Mouse (Mus musculus) cerebellum, postnatal 36 days (tissue): ENCODE measurements at regions not wholly inside any gene's neighbourhood (a gene's known extent, or its start where the extent isn't known, plus 50 kb on each side); places are given as distances from the start of the nearest gene placed in this dataset.
"Not testable (repeated sequence)": the region's sequence is repeated elsewhere in the genome, so short reads cannot be mapped to it uniquely, and the experiment has no call there.

Experiments used
- DNase-seq, 2 experiments: peaks; one replicate each; pipeline ENCODE4 v3.0.0; 2021 to 2022; ENCODE audit warnings: mixed read lengths in 2 of 2

DNA sequence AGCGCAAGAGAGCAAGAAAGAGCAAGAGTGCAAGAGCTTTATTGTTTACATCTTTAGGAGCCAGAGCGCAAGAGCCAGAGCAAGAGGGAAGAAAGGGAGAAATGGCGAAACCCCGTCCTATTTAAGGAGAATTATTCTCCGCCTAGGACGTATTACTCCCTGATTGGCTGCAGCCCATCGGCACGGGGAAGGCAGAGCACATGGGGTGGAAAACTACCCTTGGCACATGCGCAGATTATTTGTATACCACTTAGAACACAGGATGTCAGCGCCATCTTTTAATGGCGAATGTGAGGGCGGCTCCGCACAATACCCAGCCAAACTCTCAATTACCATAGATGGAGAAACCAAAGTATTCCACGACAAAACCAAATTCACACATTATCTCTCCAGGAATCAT lies 2464.4 kb upstream of the Pcdh20 start:
- DNase-seq: not testable (repeated sequence)

DNA sequence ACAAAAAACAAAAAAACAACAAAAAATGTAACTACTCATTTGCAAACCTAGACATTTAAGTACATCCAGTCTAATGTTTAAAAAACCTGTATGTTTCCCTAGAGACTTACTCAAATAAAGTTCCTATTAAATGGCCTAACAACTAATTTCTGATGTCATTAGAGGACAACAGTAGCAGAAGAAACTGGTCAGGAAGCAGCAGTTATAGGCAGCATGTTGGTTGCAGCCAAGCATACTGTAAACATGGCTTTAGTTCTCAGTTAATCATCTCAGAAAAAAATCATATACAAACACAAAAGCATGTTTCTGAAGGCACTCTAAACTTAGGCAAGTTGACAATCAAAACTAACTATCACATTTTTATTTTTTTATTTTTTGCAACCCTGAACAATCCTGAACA lies 2434.1 kb upstream of the Pcdh20 start:
- no peak for DNase-seq

DNA sequence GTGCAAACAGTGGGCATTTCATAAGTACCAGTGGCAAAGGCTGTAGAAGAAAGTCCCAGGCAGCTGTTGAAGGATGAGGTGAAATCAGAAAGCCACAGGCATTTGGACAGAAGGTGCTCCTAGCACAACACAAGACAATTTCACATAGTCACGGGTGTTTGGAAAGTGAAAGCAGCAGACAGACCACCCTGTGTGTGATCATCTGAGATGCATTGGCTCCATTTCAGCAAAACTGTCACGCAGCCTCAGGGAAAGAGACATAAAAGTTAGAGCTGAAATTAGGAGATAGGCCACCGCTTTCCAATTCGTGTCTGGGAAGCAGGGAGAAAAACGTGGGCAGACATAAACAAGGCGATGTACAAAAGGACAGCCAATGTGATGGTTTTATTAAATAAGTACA lies 2418.5 kb upstream of the Pcdh20 start:
- DNase-seq: peak in 1 of 2 experiments; percentile 1
